Mouse (Mus musculus): ENCODE measurements around the gene Cmtm6. TPM values are rescaled to one million over a fixed set of nuclear protein-coding genes. Genes with fewer than 3 reads are reported as not detected.

Gene Cmtm6
- polyA plus RNA-seq, 1 experiment from 2014 or later: 51.6 TPM

GRCm38 (mm10) chr9:114789989-114790388, 59.1 kb downstream of the Cmtm6 start:
- Histone ChIP-seq H3K4me3 (ENCODE audit: low read length) (no peak overlapping the region), H3K9ac (ENCODE audit: low read length) (no peak overlapping the region), H3K36me3 (ENCODE audit: control insufficient read depth, insufficient read depth) (no peaks in the 10 kb centered on the region), H3K27ac (ENCODE audit: low read length) (no peak overlapping the region), H3K9me3 (replicated peaks; ENCODE audit: control insufficient read depth, low read length) (no peaks in the 10 kb centered on the region), H3K4me1 (ENCODE audit: control insufficient read depth, insufficient read depth, low read length) (peaks cover 6% of the 10 kb centered on the region; the same call in 1 of the 2 replicates), H3K4me2 (ENCODE audit: low read depth, low read length) (no peak overlapping the region), H3K27me3 (ENCODE audit: control insufficient read depth, insufficient read depth, low read length) (no peaks in the 10 kb centered on the region)
- ATAC-seq (replicated peaks; ENCODE audit: extremely low read depth, insufficient read depth, low FRiP score): no peak
- 79% methylated on average over 8 of the region's 8 CpGs for WGBS

GRCm38 (mm10) chr9:114793764-114794295, 62.9 kb downstream of the Cmtm6 start:
- Histone ChIP-seq H3K4me3 (ENCODE audit: low read length) (no peak overlapping the region), H3K27ac (ENCODE audit: low read length) (no peak overlapping the region), H3K9me3 (replicated peaks; ENCODE audit: control insufficient read depth, low read length) (no peaks in the 10 kb centered on the region), H3K4me1 (ENCODE audit: control insufficient read depth, insufficient read depth, low read length) (no peaks in the 10 kb centered on the region), H3K27me3 (ENCODE audit: control insufficient read depth, insufficient read depth, low read length) (no peaks in the 10 kb centered on the region), H3K4me2 (ENCODE audit: low read depth, low read length) (no peak overlapping the region), H3K36me3 (ENCODE audit: control insufficient read depth, insufficient read depth) (no peaks in the 10 kb centered on the region), H3K9ac (ENCODE audit: low read length) (no peak overlapping the region)
- WGBS: 85% methylated on average over 9 of the region's 9 CpGs
- no peak for ATAC-seq (replicated peaks; ENCODE audit: extremely low read depth, insufficient read depth, low FRiP score)

DNA sequence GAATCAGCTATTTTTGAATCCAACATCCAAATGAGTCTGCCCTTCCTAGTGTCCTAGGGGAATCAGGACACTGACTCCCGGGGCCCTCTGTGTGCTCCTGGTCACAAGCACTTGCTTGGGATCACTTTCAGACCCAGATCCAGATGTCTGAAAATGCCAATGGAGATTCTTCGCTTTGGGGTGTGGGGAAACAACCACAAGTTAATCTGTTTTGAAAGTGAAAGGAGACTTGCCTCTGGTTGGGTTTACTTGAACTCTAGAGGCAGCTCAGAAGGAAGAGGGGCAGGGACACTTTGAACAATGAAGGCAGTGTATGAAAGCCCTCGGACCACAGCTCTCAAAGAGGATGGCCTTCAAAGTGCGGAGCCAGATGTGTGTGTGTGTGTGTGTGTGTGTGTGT, 63.6 kb downstream of the Cmtm6 start:
- H3K36me3 ChIP-seq (ENCODE audit: control insufficient read depth, insufficient read depth): no peaks in the 10 kb centered on the region
- H3K27me3 ChIP-seq (ENCODE audit: control insufficient read depth, insufficient read depth, low read length): no peaks in the 10 kb centered on the region
- no peaks in the 10 kb centered on the region for H3K9me3 ChIP-seq (replicated peaks; ENCODE audit: control insufficient read depth, low read length)
- H3K4me3 ChIP-seq (ENCODE audit: low read length): no peak overlapping the region
- ATAC-seq (replicated peaks; ENCODE audit: extremely low read depth, insufficient read depth, low FRiP score): no peak
- no peak overlapping the region for H3K4me2 ChIP-seq (ENCODE audit: low read depth, low read length)
- H3K4me1 ChIP-seq (ENCODE audit: control insufficient read depth, insufficient read depth, low read length): no peaks in the 10 kb centered on the region
- no peak overlapping the region for H3K9ac ChIP-seq (ENCODE audit: low read length)
- H3K27ac ChIP-seq (ENCODE audit: low read length): no peak overlapping the region
- WGBS: 74% methylated on average over 4 of the region's 4 CpGs

DNA sequence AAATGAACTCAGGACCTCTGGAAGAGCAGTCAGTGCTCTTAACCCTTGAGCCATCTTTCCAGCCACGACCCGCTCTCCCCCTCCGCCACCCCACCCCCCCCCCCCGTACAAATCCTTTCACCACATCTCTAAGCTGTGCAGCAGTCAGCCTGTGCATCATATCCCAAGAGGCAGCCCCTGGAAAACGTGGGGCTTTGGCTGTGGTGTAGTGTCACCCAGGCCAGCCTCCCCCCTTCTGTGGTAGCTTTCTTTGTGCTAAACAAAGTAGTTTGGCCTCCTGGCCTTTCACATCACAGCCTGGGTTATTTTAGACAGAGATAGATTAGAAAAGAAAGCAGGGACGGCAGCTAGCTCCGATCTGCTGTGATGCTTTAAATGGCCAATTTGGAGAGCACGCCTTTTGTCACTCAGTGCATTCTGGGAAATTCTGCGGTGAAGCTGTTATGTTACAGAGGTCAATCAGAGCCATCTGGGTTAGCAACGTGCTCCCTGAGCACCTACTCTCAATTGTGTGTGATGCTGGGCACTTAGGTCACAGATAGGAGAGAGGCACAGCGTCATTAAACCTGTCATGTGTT, 65.6 kb downstream of the Cmtm6 start:
- Histone ChIP-seq H3K4me3 (ENCODE audit: low read length) (no peak overlapping the region), H3K27ac (ENCODE audit: low read length) (no peak overlapping the region), H3K4me2 (ENCODE audit: low read depth, low read length) (no peak overlapping the region), H3K36me3 (ENCODE audit: control insufficient read depth, insufficient read depth) (no peaks in the 10 kb centered on the region), H3K4me1 (ENCODE audit: control insufficient read depth, insufficient read depth, low read length) (peaks cover 2% of the 10 kb centered on the region; the same call in 1 of the 2 replicates), H3K27me3 (ENCODE audit: control insufficient read depth, insufficient read depth, low read length) (no peaks in the 10 kb centered on the region), H3K9ac (ENCODE audit: low read length) (no peak overlapping the region), H3K9me3 (replicated peaks; ENCODE audit: control insufficient read depth, low read length) (no peaks in the 10 kb centered on the region)
- WGBS: 34% methylated on average over 11 of the region's 11 CpGs
- ATAC-seq (replicated peaks; ENCODE audit: extremely low read depth, insufficient read depth, low FRiP score): no peak

- 52% methylated on average over 11 of the region's 11 CpGs for WGBS
- H3K9me3 ChIP-seq (replicated peaks; ENCODE audit: control insufficient read depth, low read length): no peaks in the 10 kb centered on the region
- 0 out of 2 replicates have a peak, but pooled peaks have one; percentile 54 for ATAC-seq (replicated peaks; ENCODE audit: extremely low read depth, insufficient read depth, low FRiP score)
- peaks cover 2% of the 10 kb centered on the region; the same call in 1 of the 2 replicates for H3K4me1 ChIP-seq (ENCODE audit: control insufficient read depth, insufficient read depth, low read length)
- no peaks in the 10 kb centered on the region for H3K36me3 ChIP-seq (ENCODE audit: control insufficient read depth, insufficient read depth)
- no peak overlapping the region for H3K4me2 ChIP-seq (ENCODE audit: low read depth, low read length)
- H3K27ac ChIP-seq (ENCODE audit: low read length): no peak overlapping the region
- no peak overlapping the region for H3K9ac ChIP-seq (ENCODE audit: low read length)
- no peaks in the 10 kb centered on the region for H3K27me3 ChIP-seq (ENCODE audit: control insufficient read depth, insufficient read depth, low read length)
- H3K4me3 ChIP-seq (ENCODE audit: low read length): no peak overlapping the region
These were observed 66.6 kb downstream of the Cmtm6 start for GRCm38 (mm10) chr9:114797329-114798004.

DNA sequence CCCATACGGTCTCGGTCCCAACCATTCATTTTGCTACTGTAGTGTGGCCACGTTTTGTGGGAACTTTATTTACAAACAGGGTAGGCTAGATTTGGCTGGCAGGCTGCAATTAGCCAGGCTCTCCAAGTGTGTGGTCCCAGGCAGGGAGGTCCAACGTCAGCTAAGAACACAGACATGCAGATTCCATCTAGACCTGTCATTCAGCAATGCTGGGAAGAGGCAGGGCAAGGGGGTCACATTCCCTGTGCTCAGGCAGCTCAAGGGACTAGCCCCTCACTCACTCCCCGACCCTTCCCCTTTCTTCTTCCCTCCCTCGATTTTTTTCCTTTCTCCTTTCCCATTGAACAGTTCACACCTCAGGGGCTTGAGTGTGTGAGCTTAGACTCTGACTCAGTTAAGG, 67.9 kb downstream of the Cmtm6 start:
- no peak overlapping the region for H3K9ac ChIP-seq (ENCODE audit: low read length)
- H3K4me3 ChIP-seq (ENCODE audit: low read length): no peak overlapping the region
- H3K27me3 ChIP-seq (ENCODE audit: control insufficient read depth, insufficient read depth, low read length): no peaks in the 10 kb centered on the region
- H3K9me3 ChIP-seq (replicated peaks; ENCODE audit: control insufficient read depth, low read length): no peaks in the 10 kb centered on the region
- no peak overlapping the region for H3K4me2 ChIP-seq (ENCODE audit: low read depth, low read length)
- no peak overlapping the region for H3K27ac ChIP-seq (ENCODE audit: low read length)
- H3K36me3 ChIP-seq (ENCODE audit: control insufficient read depth, insufficient read depth): no peaks in the 10 kb centered on the region
- ATAC-seq (replicated peaks; ENCODE audit: extremely low read depth, insufficient read depth, low FRiP score): no peak
- H3K4me1 ChIP-seq (ENCODE audit: control insufficient read depth, insufficient read depth, low read length): peaks cover 2% of the 10 kb centered on the region; the same call in 1 of the 2 replicates
- WGBS: 48% methylated on average over 6 of the region's 6 CpGs

Other genes with a start within 250 kb of the Cmtm6 start
- gene Ccr4, start 226.2 kb upstream of the Cmtm6 start, polyA plus RNA-seq (2015; fragmentation: Nextera tagmentation; extraction: Ambion mirVana): 0.35 and 0.87 TPM in 2 replicates
- gene C130032M10Rik, start 215.4 kb upstream of the Cmtm6 start, polyA plus RNA-seq (2015; fragmentation: Nextera tagmentation; extraction: Ambion mirVana): 0.87 and 1.3 TPM in 2 replicates
- gene Trim71, start 166.7 kb upstream of the Cmtm6 start, polyA plus RNA-seq (2015; fragmentation: Nextera tagmentation; extraction: Ambion mirVana): 0.03 and 0.05 TPM in 2 replicates
- gene Cnot10, start 90.9 kb upstream of the Cmtm6 start, polyA plus RNA-seq (2015; fragmentation: Nextera tagmentation; extraction: Ambion mirVana): 38.6 and 41.4 TPM in 2 replicates
- 69.2 and 76.0 TPM in 2 replicates for gene Dync1li1, start 42.3 kb upstream of the Cmtm6 start, polyA plus RNA-seq (2015; fragmentation: Nextera tagmentation; extraction: Ambion mirVana)
- gene Cmtm7, start 50.7 kb downstream of the Cmtm6 start, polyA plus RNA-seq (2015; fragmentation: Nextera tagmentation; extraction: Ambion mirVana): 130 and 138 TPM in 2 replicates
- 16.0 and 25.0 TPM in 2 replicates for gene Cmtm8, start 113.0 kb downstream of the Cmtm6 start, polyA plus RNA-seq (2015; fragmentation: Nextera tagmentation; extraction: Ambion mirVana)
- 18.0 and 19.5 TPM in 2 replicates for gene Gpd1l, start 202.9 kb downstream of the Cmtm6 start, polyA plus RNA-seq (2015; fragmentation: Nextera tagmentation; extraction: Ambion mirVana)
- 3.5 and 5.1 TPM in 2 replicates for gene Osbpl10, start 247.5 kb downstream of the Cmtm6 start, polyA plus RNA-seq (2015; fragmentation: Nextera tagmentation; extraction: Ambion mirVana)